Mouse (Mus musculus): ENCODE results near the gene Ddx4. TPM values are rescaled to one million over a fixed set of nuclear protein-coding genes. Genes with fewer than 3 reads are reported as not detected.
"Not testable (repeated sequence)": the region's sequence is repeated elsewhere in the genome, so short reads cannot be mapped to it uniquely, and the experiment has no call there.

The Ddx4 gene
- total RNA-seq, 4 experiments from 2014 or later = not detected

DNA sequence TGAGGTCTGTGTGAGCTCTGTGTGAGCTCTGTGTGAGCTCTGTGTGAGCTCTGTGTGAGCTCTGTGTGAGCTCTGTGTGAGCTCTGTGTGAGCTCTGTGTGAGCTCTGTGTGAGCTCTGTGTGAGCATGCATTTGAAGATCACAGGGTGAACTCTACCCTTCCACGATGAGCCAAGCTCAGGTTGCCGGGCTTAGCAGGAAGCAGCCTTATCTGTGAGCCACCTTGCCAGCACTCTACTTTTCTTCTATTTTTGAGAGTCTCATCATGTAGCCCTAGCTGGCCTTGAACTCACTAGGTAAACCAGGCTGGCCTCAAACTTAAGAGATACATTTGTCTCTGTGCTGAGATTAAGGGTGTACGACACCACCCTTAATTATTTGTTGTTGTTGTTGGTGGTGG is 15.8 kb downstream of the Ddx4 start:
- no peak for DNase-seq (ENCODE audit: low spot score in 2 of 2)

DNA sequence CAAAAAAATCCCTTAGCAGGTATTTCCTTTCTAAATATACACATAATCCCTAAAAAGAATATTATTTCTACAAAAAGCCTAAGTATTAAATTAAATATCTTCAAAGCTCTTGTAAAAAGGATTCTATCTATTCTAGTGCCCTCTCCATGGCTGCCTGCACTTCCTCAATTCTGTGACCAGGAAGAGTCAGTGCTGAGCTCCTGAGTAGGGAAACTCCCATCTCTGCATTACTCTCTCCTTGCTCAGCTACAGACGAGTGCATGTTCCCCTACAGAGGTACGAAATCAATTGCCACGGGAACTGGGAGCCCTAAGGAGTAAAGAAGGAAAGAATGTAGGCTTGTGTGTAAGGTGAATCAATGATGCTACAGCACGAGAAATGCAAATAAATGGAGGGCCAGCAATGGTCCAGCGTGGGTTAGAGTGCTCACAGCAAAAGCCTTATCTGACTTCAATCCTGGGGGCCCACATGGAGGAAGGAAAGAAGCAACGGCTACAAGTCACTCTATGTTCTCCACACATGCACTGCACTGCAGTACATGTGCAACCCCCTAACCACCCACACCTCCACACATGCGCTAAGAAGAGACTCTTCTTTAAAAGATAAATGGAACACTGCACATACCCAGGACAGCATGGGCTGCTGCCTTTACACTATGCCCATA is 17.0 kb downstream of the Ddx4 start:
- DNase-seq (ENCODE audit: low spot score in 2 of 2) = no peak

GRCm38 (mm10) chr13:112625566-112625965 is 26.7 kb downstream of the Ddx4 start:
- DNase-seq (ENCODE audit: low spot score in 2 of 2) = no peak

GRCm38 (mm10) chr13:112624622-112625021 is 27.7 kb downstream of the Ddx4 start:
- no peak for DNase-seq (ENCODE audit: low spot score in 2 of 2)

GRCm38 (mm10) chr13:112623656-112624055 is 28.6 kb downstream of the Ddx4 start:
- DNase-seq (ENCODE audit: low spot score in 2 of 2) = no peak

- no peak for DNase-seq (ENCODE audit: low spot score in 2 of 2)
Observed at GRCm38 (mm10) chr13:112621592-112621991, 30.7 kb downstream of the Ddx4 start.

DNA sequence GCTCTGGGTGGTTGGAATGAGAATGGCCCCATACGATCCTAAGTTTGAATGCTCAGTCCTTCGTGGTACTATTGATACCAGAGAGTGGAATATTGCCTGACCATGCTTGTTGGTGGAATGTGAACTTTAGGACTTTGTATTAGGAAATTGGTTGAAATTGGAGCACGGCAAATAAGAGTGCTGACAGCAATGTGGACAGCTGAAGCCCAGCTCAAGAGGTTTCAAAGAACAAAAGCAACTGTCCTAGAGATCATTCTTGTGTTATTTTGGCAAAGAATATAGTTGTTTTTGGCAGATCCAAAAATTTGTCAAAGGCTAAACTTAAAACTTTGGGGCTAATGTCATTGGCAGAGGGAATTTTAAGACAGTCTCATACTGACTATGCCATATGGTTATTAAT is 43.7 kb downstream of the Ddx4 start:
- DNase-seq (ENCODE audit: low spot score in 2 of 2) = no peak

DNA sequence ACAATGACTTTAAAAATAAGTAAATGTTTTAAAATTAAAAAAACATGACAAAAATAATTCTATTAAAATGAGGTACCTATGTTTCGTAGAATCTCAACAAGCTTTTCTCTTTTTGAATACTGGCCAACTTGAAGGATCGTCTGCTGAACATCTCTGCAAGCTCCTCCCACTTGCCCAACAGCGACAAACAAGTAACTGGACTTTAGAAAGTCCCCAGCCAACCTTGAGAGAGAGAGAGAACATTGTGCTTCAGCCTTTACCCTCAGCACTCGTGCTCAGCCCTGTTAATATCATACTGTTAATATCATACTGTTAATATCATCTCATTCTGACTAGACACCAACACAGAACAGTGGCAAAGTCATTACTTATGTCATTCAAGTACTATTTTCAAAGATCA is 47.9 kb downstream of the Ddx4 start:
- no peak for DNase-seq (ENCODE audit: low spot score in 2 of 2)

- DNase-seq (ENCODE audit: low spot score in 2 of 2) = no peak
Observed at GRCm38 (mm10) chr13:112603839-112604238, 48.4 kb downstream of the Ddx4 start.

- no peak for DNase-seq (ENCODE audit: low spot score in 2 of 2)
Observed at GRCm38 (mm10) chr13:112602607-112603006, 49.7 kb downstream of the Ddx4 start.

DNA sequence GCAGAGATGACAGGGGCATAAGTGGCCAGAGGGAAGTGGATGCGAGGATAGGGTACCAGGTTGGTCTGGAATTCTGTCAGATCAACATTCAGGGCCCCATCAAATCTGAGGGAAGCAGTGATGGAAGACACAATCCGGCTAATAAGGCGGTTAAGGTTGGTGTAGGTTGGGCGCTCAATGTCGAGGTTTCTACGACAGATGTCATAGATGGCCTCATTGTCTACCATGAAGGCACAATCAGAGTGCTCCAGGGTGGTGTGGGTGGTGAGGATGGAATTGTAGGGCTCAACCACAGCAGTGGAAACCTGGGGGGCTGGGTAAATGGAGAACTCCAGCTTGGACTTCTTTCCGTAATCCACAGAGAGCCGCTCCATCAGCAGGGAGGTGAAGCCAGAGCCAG is 58.0 kb downstream of the Ddx4 start, which contains the start of gene Il31ra:
Gene Il31ra (minus strand): TSS at position 101 of the 400 bp plus-strand sequence.
- not testable (repeated sequence) for DNase-seq (ENCODE audit: low spot score in 2 of 2)

DNA sequence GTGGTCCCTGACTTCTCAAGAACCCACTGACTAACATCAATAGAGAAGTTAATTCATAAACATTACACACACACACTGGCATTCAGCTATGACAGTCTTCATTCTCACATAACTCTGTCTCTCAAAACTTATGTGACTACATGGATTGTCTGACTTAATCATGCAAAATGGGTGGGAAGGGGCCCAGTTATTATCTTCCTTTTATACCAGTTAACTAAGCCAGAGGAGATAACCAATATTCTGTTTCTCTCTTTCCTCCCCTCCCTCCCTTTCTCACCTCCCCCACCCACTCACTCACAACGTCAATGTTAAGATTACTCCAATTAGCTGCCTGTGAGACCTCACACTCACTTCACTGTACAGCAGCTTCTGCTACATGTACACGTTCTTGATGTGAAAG is 62.0 kb downstream of the Ddx4 start:
- no peak for DNase-seq (ENCODE audit: low spot score in 2 of 2)

GRCm38 (mm10) chr13:112589625-112590024 is 62.6 kb downstream of the Ddx4 start:
- DNase-seq (ENCODE audit: low spot score in 2 of 2) = no peak

DNA sequence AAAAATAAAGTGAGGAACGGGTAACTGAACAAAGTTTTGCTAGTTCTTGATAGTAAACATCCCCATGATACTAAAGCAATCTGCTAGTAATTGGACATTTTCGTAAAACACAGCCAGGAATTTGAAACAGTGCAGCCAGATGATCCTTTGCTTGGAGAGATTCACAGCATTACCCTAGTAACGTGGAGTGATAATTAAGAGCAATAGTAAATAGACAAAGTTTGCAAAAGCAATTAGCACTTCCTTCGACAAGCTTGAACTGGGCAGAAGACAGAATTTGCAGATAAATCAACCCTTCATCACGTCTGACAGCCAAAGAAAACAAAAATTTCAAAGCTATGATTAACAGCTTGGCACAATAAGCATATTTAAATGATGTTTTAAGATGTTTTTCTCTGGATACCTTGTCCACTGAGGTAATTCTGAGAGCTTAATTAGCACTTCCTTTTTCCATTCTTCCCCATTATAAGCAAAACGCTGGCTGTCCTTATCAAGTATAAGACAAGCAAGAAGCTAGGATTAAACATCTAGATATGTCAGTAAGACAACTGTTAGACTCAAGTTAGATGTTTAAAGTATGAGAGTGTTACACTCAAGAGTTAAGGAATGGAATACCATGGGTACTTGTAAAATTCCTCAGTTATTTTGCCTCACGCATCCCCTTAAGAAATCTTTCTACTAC is 67.6 kb downstream of the Ddx4 start:
- no peak for DNase-seq (ENCODE audit: low spot score in 2 of 2)

DNA sequence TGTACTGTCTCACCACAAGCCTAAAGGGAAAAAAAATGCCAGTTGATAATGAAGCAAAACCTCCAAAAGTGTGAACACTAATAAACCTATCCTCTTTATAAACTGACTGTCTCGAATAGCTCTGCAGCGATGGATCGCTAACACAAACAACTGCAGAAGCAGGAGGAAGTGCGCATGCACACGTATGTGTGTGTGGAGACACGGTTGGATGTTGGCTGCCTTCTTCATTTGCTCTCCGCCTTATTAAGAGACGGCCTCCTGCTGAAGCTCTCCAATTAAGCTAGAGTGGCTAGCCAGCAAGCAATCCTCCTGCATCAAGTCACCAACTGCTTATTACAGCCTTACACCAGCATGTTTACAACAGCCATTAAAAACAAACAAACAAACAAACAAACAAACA is 70.0 kb downstream of the Ddx4 start:
- no peak for DNase-seq (ENCODE audit: low spot score in 2 of 2)

- no peak for DNase-seq (ENCODE audit: low spot score in 2 of 2)
Observed at GRCm38 (mm10) chr13:112581796-112582195, 70.5 kb downstream of the Ddx4 start.

GRCm38 (mm10) chr13:112580590-112581320 is 71.5 kb downstream of the Ddx4 start:
- no peak for DNase-seq (ENCODE audit: low spot score in 2 of 2)

DNA sequence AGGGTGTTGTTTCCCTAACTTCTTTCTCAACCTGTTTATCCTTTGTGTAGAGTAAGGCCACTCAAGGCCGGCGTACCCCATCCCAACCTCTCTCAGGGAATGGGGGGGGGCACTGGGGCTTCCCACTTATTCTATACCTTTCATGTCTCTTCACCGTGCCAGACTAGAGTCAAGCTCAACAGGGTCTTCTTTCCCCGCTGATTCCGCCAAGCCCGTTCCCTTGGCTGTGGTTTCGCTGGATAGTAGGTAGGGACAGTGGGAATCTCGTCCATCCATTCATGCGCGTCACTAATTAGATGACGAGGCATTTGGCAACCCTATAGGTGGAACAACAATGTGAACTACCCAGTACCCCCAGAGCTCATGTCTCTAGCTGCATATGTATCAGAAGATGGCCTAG is 74.2 kb downstream of the Ddx4 start:
- DNase-seq (ENCODE audit: low spot score in 2 of 2) = peak; percentile 99 to 100

DNA sequence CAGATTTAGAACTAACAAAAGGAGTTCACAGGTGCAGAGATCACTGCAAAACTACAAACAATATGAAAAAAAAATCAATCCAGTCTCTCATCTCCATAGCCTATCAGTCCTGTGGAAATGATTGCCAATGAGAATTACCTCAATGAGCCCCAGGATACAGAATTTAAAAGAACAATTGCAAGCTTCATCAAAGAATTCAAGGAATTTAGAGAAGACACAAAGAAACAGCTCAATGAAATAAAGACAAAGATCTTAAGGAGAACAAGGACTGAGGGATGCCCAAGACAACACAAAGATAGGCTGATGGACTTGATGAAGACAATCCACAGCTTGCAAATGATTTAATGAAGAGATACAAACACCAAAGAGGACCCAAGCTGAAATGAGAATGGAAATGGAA is 78.5 kb downstream of the Ddx4 start:
- DNase-seq (ENCODE audit: low spot score in 2 of 2) = no peak

GRCm38 (mm10) chr13:112570768-112571167 is 81.5 kb downstream of the Ddx4 start:
- no peak for DNase-seq (ENCODE audit: low spot score in 2 of 2)

- no peak for DNase-seq (ENCODE audit: low spot score in 2 of 2)
Observed at GRCm38 (mm10) chr13:112569606-112570005, 82.7 kb downstream of the Ddx4 start.

- no peak for DNase-seq (ENCODE audit: low spot score in 2 of 2)
Observed at GRCm38 (mm10) chr13:112560554-112561138, 91.6 kb downstream of the Ddx4 start.

Measured in gastrocnemius, adult 8-10 months (tissue).